Mouse (Mus musculus): Measurements from ENCODE around the gene Phf21b. TPM values are rescaled to one million over a fixed set of nuclear protein-coding genes. Genes with fewer than 3 reads are reported as not detected.
"Not testable (repeated sequence)": the region's sequence is repeated elsewhere in the genome, so short reads cannot be mapped to it uniquely, and the experiment has no call there.

The Phf21b gene
- polyA plus RNA-seq (2015; fragmentation: Nextera tagmentation; extraction: Ambion mirVana) = 10.9 and 11.3 TPM in 2 replicates

- peak; percentile 59 for ATAC-seq (ENCODE audit: low FRiP score)
- peak within 1 kb of the TSS; percentile 97 for H3K27ac ChIP-seq
- WGBS = under 1% methylated on average over 64 of the region's 76 CpGs
Observed at GRCm38 (mm10) chr15:84856006-84856995, at the start of gene Phf21b. Gene Phf21b, minus strand, starts transcription at chr15:84856049.

GRCm38 (mm10) chr15:84903843-84904385 lies 48.1 kb upstream of the Phf21b start:
- WGBS = 62% methylated on average over 7 of the region's 7 CpGs
- Histone ChIP-seq H3K9me3 (no peaks in the 10 kb centered on the region), H3K4me3 (no peak overlapping the region), H3K27ac (no peak overlapping the region), H3K4me1 (replicated peaks) (peaks cover 15% of the 10 kb centered on the region), H3K27me3 (no peaks in the 10 kb centered on the region), H3K4me2 (no peak overlapping the region), H3K9ac (no peak overlapping the region), H3K36me3 (no peaks in the 10 kb centered on the region)
- ATAC-seq (ENCODE audit: low FRiP score) = no peak

More at GRCm38 (mm10) chr15:84856006-84856995, at the start of gene Phf21b:
- Histone ChIP-seq H3K27me3 (no peaks in the 10 kb centered on the region), H3K4me3 (peak within 1 kb of the TSS; percentile 83), H3K4me2 (peak within 1 kb of the TSS; percentile 94), H3K4me1 (replicated peaks) (peaks cover 27% of the 10 kb centered on the region), H3K9ac (peak within 1 kb of the TSS; percentile 95), H3K9me3 (no peaks in the 10 kb centered on the region), H3K36me3 (no peaks in the 10 kb centered on the region)

- H3K27ac ChIP-seq = peak overlapping the region; percentile 70
- peak overlapping the region; percentile 19; the same call in 1 of the 2 replicates for H3K4me2 ChIP-seq
- ATAC-seq (ENCODE audit: low FRiP score) = peak; percentile 66; the same call in 1 of the 2 replicates
- no peaks in the 10 kb centered on the region for H3K27me3 ChIP-seq
- 32% methylated on average over 7 of the region's 7 CpGs for WGBS
- no peaks in the 10 kb centered on the region for H3K9me3 ChIP-seq
- H3K9ac ChIP-seq = no peak overlapping the region
- H3K4me1 ChIP-seq (replicated peaks) = peaks cover 24% of the 10 kb centered on the region
- no peaks in the 10 kb centered on the region for H3K36me3 ChIP-seq
- no peak overlapping the region for H3K4me3 ChIP-seq
Observed at GRCm38 (mm10) chr15:84898077-84898476, 42.2 kb upstream of the Phf21b start.

GRCm38 (mm10) chr15:84896664-84897063 lies 40.8 kb upstream of the Phf21b start:
- ATAC-seq (ENCODE audit: low FRiP score) = no peak
- WGBS = 80% methylated on average over 1 of the region's 1 CpGs
- Histone ChIP-seq H3K27ac (no peak overlapping the region), H3K9ac (no peak overlapping the region), H3K9me3 (no peaks in the 10 kb centered on the region), H3K4me1 (replicated peaks) (peaks cover 20% of the 10 kb centered on the region), H3K27me3 (no peaks in the 10 kb centered on the region), H3K4me3 (no peak overlapping the region), H3K36me3 (no peaks in the 10 kb centered on the region), H3K4me2 (no peak overlapping the region)

- 76% methylated on average over 10 of the region's 10 CpGs for WGBS
- H3K4me1 ChIP-seq (replicated peaks) = peaks cover 23% of the 10 kb centered on the region
- not testable (repeated sequence) for H3K36me3 ChIP-seq; H3K27ac ChIP-seq; ATAC-seq (ENCODE audit: low FRiP score); H3K9me3 ChIP-seq; H3K9ac ChIP-seq; H3K4me3 ChIP-seq; H3K27me3 ChIP-seq; H3K4me2 ChIP-seq
Observed at GRCm38 (mm10) chr15:84896216-84896615, 40.4 kb upstream of the Phf21b start.

- Histone ChIP-seq H3K27me3 (no peaks in the 10 kb centered on the region), H3K9ac (no peak overlapping the region; the same call in 1 of the 2 replicates), H3K4me2 (no peak overlapping the region), H3K4me3 (no peak overlapping the region), H3K36me3 (no peaks in the 10 kb centered on the region), H3K4me1 (replicated peaks) (peaks cover 14% of the 10 kb centered on the region), H3K9me3 (no peaks in the 10 kb centered on the region), H3K27ac (no peak overlapping the region)
- 3% methylated on average over 3 of the region's 3 CpGs for WGBS
- ATAC-seq (ENCODE audit: low FRiP score) = 0 out of 2 replicates have a peak, but pooled peaks have one; percentile 49
Observed at GRCm38 (mm10) chr15:84891658-84892057, 35.8 kb upstream of the Phf21b start.

GRCm38 (mm10) chr15:84891246-84891645 lies 35.4 kb upstream of the Phf21b start:
- Histone ChIP-seq H3K9me3 (no peaks in the 10 kb centered on the region), H3K4me1 (replicated peaks) (peaks cover 14% of the 10 kb centered on the region), H3K9ac (no peak overlapping the region; the same call in 1 of the 2 replicates), H3K4me3 (no peak overlapping the region), H3K27ac (no peak overlapping the region), H3K27me3 (no peaks in the 10 kb centered on the region), H3K4me2 (no peak overlapping the region), H3K36me3 (no peaks in the 10 kb centered on the region)
- no peak for ATAC-seq (ENCODE audit: low FRiP score)
- 57% methylated on average over 3 of the region's 3 CpGs for WGBS

- H3K4me2 ChIP-seq = no peak overlapping the region
- no peak overlapping the region for H3K9ac ChIP-seq
- no peaks in the 10 kb centered on the region for H3K27me3 ChIP-seq
- no peaks in the 10 kb centered on the region for H3K9me3 ChIP-seq
- ATAC-seq (ENCODE audit: low FRiP score) = no peak
- WGBS = 65% methylated on average over 12 of the region's 12 CpGs
- no peak overlapping the region for H3K27ac ChIP-seq
- no peaks in the 10 kb centered on the region for H3K36me3 ChIP-seq
- H3K4me1 ChIP-seq (replicated peaks) = peaks cover 14% of the 10 kb centered on the region
- no peak overlapping the region for H3K4me3 ChIP-seq
Observed at GRCm38 (mm10) chr15:84888066-84888465, 32.2 kb upstream of the Phf21b start.

- H3K27ac ChIP-seq = no peak overlapping the region
- H3K4me3 ChIP-seq = no peak overlapping the region
- ATAC-seq (ENCODE audit: low FRiP score) = no peak
- H3K4me2 ChIP-seq = no peak overlapping the region
- 83% methylated on average over 12 of the region's 12 CpGs for WGBS
- H3K36me3 ChIP-seq = no peaks in the 10 kb centered on the region
- no peaks in the 10 kb centered on the region for H3K4me1 ChIP-seq (replicated peaks)
- no peaks in the 10 kb centered on the region for H3K9me3 ChIP-seq
- no peak overlapping the region for H3K9ac ChIP-seq
- 0 out of 2 replicates have a peak, but pooled peaks cover 5% of the 10 kb centered on the region for H3K27me3 ChIP-seq
Observed at GRCm38 (mm10) chr15:84877029-84877815, 21.4 kb upstream of the Phf21b start.

GRCm38 (mm10) chr15:84873867-84874266 lies 18.0 kb upstream of the Phf21b start:
- Histone ChIP-seq H3K4me1 (replicated peaks) (no peaks in the 10 kb centered on the region), H3K9me3 (no peaks in the 10 kb centered on the region), H3K36me3 (no peaks in the 10 kb centered on the region), H3K27me3 (0 out of 2 replicates have a peak, but pooled peaks cover 5% of the 10 kb centered on the region), H3K4me3 (no peak overlapping the region), H3K4me2 (no peak overlapping the region), H3K9ac (no peak overlapping the region), H3K27ac (no peak overlapping the region)
- no peak for ATAC-seq (ENCODE audit: low FRiP score)
- 81% methylated on average over 4 of the region's 4 CpGs for WGBS

GRCm38 (mm10) chr15:84873079-84873478 lies 17.2 kb upstream of the Phf21b start:
- H3K4me1 ChIP-seq (replicated peaks) = no peaks in the 10 kb centered on the region
- no peak overlapping the region for H3K4me2 ChIP-seq
- ATAC-seq (ENCODE audit: low FRiP score) = no peak
- H3K27ac ChIP-seq = no peak overlapping the region
- H3K27me3 ChIP-seq = 0 out of 2 replicates have a peak, but pooled peaks cover 5% of the 10 kb centered on the region
- H3K9me3 ChIP-seq = no peaks in the 10 kb centered on the region
- no peak overlapping the region for H3K4me3 ChIP-seq
- no peak overlapping the region for H3K9ac ChIP-seq
- WGBS = 87% methylated on average over 11 of the region's 11 CpGs
- no peaks in the 10 kb centered on the region for H3K36me3 ChIP-seq

GRCm38 (mm10) chr15:84871802-84872201 lies 16.0 kb upstream of the Phf21b start:
- WGBS = 86% methylated on average over 3 of the region's 3 CpGs
- Histone ChIP-seq H3K4me3 (no peak overlapping the region), H3K9me3 (no peaks in the 10 kb centered on the region), H3K4me2 (no peak overlapping the region), H3K9ac (no peak overlapping the region), H3K36me3 (no peaks in the 10 kb centered on the region), H3K27ac (no peak overlapping the region), H3K27me3 (0 out of 2 replicates have a peak, but pooled peaks cover 5% of the 10 kb centered on the region), H3K4me1 (replicated peaks) (no peaks in the 10 kb centered on the region)
- no peak for ATAC-seq (ENCODE audit: low FRiP score)
